Mouse (Mus musculus): ENCODE data around the gene Nap1l5. TPM values are rescaled to one million over a fixed set of nuclear protein-coding genes. Genes with fewer than 3 reads are reported as not detected.

The Nap1l5 gene
- polyA plus RNA-seq, 1 experiment from 2014 or later: 6.4 TPM

DNA sequence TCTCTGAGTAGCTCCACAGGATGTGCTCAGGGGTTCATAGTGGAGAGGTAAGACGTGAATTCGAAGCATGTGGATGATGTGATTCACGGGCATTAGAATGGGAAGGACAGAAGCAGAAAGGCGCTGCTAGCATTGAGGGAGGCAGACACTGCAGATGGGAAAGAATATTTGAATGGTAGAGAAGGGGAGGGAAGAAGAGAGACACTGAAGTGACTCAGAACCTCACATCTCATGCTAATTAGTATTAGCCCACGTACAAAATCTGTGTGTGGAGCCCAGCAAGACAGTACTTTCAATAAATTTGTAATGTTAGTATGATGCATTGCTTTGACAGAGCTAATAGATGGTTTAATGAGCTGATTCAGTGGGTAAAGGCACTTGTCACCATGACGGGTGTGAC is 13.9 kb upstream of the Nap1l5 start:
- Histone ChIP-seq H3K4me2 (ENCODE audit: low read depth, low read length) (no peak overlapping the region), H3K4me3 (ENCODE audit: low read depth, low read length) (no peak overlapping the region), H3K9ac (replicated peaks; ENCODE audit: low read length) (no peak overlapping the region), H3K36me3 (replicated peaks; ENCODE audit: control insufficient read depth, insufficient read depth, low read depth, low read length) (no peaks in the 10 kb centered on the region), H3K27me3 (ENCODE audit: control insufficient read depth, insufficient read depth, low read length) (no peaks in the 10 kb centered on the region), H3K9me3 (replicated peaks; ENCODE audit: control insufficient read depth, low read length) (no peaks in the 10 kb centered on the region), H3K27ac (replicated peaks; ENCODE audit: low read depth, low read length) (no peak overlapping the region), H3K4me1 (ENCODE audit: control insufficient read depth, insufficient read depth, low read length) (no peaks in the 10 kb centered on the region)
- DNase-seq (ENCODE audit: low spot score): no peak
- no peak for ATAC-seq (replicated peaks; ENCODE audit: insufficient number of reproducible peaks, low FRiP score, low TSS enrichment, low read depth)
- 82% methylated on average over 6 of the region's 6 CpGs for WGBS

DNA sequence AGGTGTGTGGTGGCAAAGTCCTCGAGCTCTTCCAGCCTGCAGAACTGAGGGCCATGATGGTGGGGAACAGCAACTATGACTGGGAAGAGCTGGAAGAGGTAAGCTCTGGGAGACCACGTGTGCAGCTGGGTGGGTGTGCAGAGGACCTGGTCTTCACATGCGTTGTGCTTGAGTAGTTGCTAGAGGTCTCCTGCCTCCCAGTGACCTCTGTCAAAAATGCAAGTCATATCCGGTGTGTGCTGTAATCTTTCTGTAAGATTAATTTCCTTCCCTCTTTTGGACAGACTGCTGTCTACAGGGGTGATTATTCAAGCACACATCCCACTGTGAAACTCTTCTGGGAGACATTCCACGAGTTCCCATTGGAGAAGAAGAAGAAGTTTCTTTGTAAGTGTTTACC is 9.6 kb upstream of the Nap1l5 start:
- DNase-seq (ENCODE audit: low spot score) (no peak), ATAC-seq (replicated peaks; ENCODE audit: insufficient number of reproducible peaks, low FRiP score, low TSS enrichment, low read depth) (no peak)
- H3K27ac ChIP-seq (replicated peaks; ENCODE audit: low read depth, low read length): no peak overlapping the region
- H3K4me1 ChIP-seq (ENCODE audit: control insufficient read depth, insufficient read depth, low read length): no peaks in the 10 kb centered on the region
- no peak overlapping the region for H3K9ac ChIP-seq (replicated peaks; ENCODE audit: low read length)
- 88% methylated on average over 5 of the region's 5 CpGs for WGBS
- H3K9me3 ChIP-seq (replicated peaks; ENCODE audit: control insufficient read depth, low read length): no peaks in the 10 kb centered on the region
- no peak overlapping the region for H3K4me2 ChIP-seq (ENCODE audit: low read depth, low read length)
- H3K4me3 ChIP-seq (ENCODE audit: low read depth, low read length): no peak overlapping the region
- no peaks in the 10 kb centered on the region for H3K27me3 ChIP-seq (ENCODE audit: control insufficient read depth, insufficient read depth, low read length)
- H3K36me3 ChIP-seq (replicated peaks; ENCODE audit: control insufficient read depth, insufficient read depth, low read depth, low read length): no peaks in the 10 kb centered on the region

DNA sequence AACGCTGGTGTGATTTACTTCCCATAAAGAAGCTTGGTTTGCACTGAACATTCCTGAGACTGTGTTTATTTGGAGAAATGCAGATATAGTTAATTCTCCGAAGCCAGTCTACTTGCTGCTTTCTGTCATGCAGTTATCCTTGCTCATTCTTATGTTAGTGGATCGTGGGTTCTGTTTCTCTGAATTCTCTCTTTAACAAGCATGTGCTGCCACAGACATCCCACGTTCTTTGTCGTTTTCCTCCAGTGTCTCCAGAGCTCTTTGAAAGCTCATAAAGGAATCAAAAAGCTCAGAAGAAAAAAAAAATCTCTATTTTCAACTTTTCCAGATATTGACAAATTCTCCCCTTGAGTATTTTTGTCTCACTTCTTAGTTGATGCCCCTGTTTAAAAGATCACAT is 7.1 kb upstream of the Nap1l5 start:
- no peak overlapping the region for H3K4me3 ChIP-seq (ENCODE audit: low read depth, low read length)
- no peak overlapping the region for H3K9ac ChIP-seq (replicated peaks; ENCODE audit: low read length)
- H3K4me1 ChIP-seq (ENCODE audit: control insufficient read depth, insufficient read depth, low read length): no peaks in the 10 kb centered on the region
- DNase-seq (ENCODE audit: low spot score): no peak
- ATAC-seq (replicated peaks; ENCODE audit: insufficient number of reproducible peaks, low FRiP score, low TSS enrichment, low read depth): no peak
- H3K27me3 ChIP-seq (ENCODE audit: control insufficient read depth, insufficient read depth, low read length): no peaks in the 10 kb centered on the region
- H3K4me2 ChIP-seq (ENCODE audit: low read depth, low read length): no peak overlapping the region
- H3K36me3 ChIP-seq (replicated peaks; ENCODE audit: control insufficient read depth, insufficient read depth, low read depth, low read length): no peaks in the 10 kb centered on the region
- H3K9me3 ChIP-seq (replicated peaks; ENCODE audit: control insufficient read depth, low read length): no peaks in the 10 kb centered on the region
- no peak overlapping the region for H3K27ac ChIP-seq (replicated peaks; ENCODE audit: low read depth, low read length)
- 85% methylated on average over 5 of the region's 5 CpGs for WGBS

DNA sequence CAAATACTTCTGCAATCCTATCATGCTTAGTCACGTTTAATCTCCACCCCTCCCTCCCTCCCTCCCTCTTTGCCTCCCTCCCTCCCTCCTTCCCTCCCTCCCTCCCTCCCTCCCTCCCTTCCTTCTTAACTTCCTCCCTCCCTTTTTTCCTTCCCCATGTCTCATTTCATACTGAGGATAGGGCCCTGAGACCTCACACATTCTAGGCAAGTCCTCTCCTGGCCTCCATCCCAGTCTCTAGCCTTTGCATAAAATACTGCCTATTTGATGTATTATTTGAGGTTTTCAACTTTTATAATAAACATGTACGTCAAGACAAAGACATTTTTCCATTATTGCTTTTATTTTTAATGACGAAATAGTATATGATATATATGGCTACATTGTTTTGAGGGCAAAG is 6.7 kb upstream of the Nap1l5 start:
- DNase-seq (ENCODE audit: low spot score) (no peak), ATAC-seq (replicated peaks; ENCODE audit: insufficient number of reproducible peaks, low FRiP score, low TSS enrichment, low read depth) (no peak)
- 76% methylated on average over 3 of the region's 3 CpGs for WGBS
- no peaks in the 10 kb centered on the region for H3K9me3 ChIP-seq (replicated peaks; ENCODE audit: control insufficient read depth, low read length)
- no peaks in the 10 kb centered on the region for H3K4me1 ChIP-seq (ENCODE audit: control insufficient read depth, insufficient read depth, low read length)
- no peak overlapping the region for H3K4me2 ChIP-seq (ENCODE audit: low read depth, low read length)
- H3K9ac ChIP-seq (replicated peaks; ENCODE audit: low read length): no peak overlapping the region
- H3K27ac ChIP-seq (replicated peaks; ENCODE audit: low read depth, low read length): no peak overlapping the region
- no peak overlapping the region for H3K4me3 ChIP-seq (ENCODE audit: low read depth, low read length)
- H3K36me3 ChIP-seq (replicated peaks; ENCODE audit: control insufficient read depth, insufficient read depth, low read depth, low read length): no peaks in the 10 kb centered on the region
- no peaks in the 10 kb centered on the region for H3K27me3 ChIP-seq (ENCODE audit: control insufficient read depth, insufficient read depth, low read length)

DNA sequence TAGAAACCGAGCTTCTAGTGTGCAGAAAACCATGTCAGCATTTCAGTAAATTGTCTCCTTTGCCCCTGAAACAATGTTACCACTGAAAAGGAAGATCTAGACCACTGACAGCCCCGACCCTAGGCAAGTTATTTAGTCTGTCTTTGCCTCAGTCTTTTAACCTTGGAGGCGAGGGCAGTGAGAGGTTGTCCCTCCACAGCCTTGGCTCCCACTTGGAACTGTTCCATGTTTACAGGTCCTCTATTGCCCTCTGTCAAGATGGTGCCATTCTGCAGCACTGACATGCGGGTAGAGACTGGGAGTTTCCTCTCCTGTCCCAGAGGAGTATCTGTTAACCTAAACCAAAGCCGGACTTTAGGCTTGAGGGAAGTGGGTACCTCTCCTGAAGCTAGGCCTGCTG is 6.0 kb upstream of the Nap1l5 start:
- Histone ChIP-seq H3K4me1 (ENCODE audit: control insufficient read depth, insufficient read depth, low read length) (no peaks in the 10 kb centered on the region), H3K4me3 (ENCODE audit: low read depth, low read length) (no peak overlapping the region), H3K9me3 (replicated peaks; ENCODE audit: control insufficient read depth, low read length) (no peaks in the 10 kb centered on the region), H3K9ac (replicated peaks; ENCODE audit: low read length) (no peak overlapping the region), H3K4me2 (ENCODE audit: low read depth, low read length) (no peak overlapping the region), H3K27ac (replicated peaks; ENCODE audit: low read depth, low read length) (no peak overlapping the region), H3K36me3 (replicated peaks; ENCODE audit: control insufficient read depth, insufficient read depth, low read depth, low read length) (no peaks in the 10 kb centered on the region), H3K27me3 (ENCODE audit: control insufficient read depth, insufficient read depth, low read length) (no peaks in the 10 kb centered on the region)
- ATAC-seq (replicated peaks; ENCODE audit: insufficient number of reproducible peaks, low FRiP score, low TSS enrichment, low read depth): no peak
- DNase-seq (ENCODE audit: low spot score): no peak
- 64% methylated on average over 5 of the region's 5 CpGs for WGBS

DNA sequence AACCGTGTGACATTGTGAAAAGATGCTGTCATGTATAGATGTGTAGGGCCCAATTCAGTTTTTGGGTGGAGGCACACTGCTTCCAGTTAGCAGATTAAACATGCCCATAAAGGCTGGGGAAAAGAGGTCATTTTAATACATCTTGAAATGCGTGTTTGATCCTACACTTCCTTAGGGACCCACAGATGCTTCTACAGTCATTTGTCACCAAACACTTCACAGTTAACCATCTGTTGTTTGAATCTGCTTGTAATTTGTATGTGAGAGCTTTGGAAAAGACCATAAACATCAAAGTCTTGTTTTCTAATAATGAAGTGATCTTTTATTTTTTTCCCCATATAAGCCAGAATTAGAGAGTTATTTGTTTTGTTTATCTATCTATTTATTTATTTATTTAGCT is 915 bp upstream of the Nap1l5 start:
- no peaks in the 10 kb centered on the region for H3K9me3 ChIP-seq (replicated peaks; ENCODE audit: control insufficient read depth, low read length)
- DNase-seq (ENCODE audit: low spot score): no peak
- no peak overlapping the region for H3K27ac ChIP-seq (replicated peaks; ENCODE audit: low read depth, low read length)
- H3K4me1 ChIP-seq (ENCODE audit: control insufficient read depth, insufficient read depth, low read length): no peaks in the 10 kb centered on the region
- WGBS: 84% methylated on average over 2 of the region's 2 CpGs
- H3K9ac ChIP-seq (replicated peaks; ENCODE audit: low read length): no peak overlapping the region
- H3K27me3 ChIP-seq (ENCODE audit: control insufficient read depth, insufficient read depth, low read length): no peaks in the 10 kb centered on the region
- no peak overlapping the region for H3K4me2 ChIP-seq (ENCODE audit: low read depth, low read length)
- H3K36me3 ChIP-seq (replicated peaks; ENCODE audit: control insufficient read depth, insufficient read depth, low read depth, low read length): no peaks in the 10 kb centered on the region
- no peak overlapping the region for H3K4me3 ChIP-seq (ENCODE audit: low read depth, low read length)
- ATAC-seq (replicated peaks; ENCODE audit: insufficient number of reproducible peaks, low FRiP score, low TSS enrichment, low read depth): no peak

DNA sequence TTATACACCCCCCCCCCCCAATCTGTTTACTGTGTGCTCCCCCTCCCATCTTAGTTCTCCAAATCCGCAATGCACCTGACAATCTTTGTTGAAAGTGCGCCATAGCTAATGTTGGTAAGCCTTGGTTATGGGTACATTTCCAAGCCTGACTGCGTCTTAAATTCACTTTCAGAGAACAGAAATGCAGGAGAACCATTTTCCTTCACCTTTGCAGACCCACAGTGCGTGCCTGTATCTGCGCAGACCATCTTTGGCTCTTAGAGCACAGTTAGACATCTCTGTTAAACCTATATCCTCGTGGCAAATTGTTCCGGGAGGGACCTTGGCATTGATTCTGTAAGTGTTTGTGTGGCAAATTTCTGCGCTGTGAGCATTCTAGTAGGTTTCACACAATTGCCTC is 460 bp upstream of the Nap1l5 start:
- H3K4me3 ChIP-seq (ENCODE audit: low read depth, low read length): no peak overlapping the region; the same call in 1 of the 2 replicates
- H3K27me3 ChIP-seq (ENCODE audit: control insufficient read depth, insufficient read depth, low read length): no peaks in the 10 kb centered on the region
- no peaks in the 10 kb centered on the region for H3K4me1 ChIP-seq (ENCODE audit: control insufficient read depth, insufficient read depth, low read length)
- H3K36me3 ChIP-seq (replicated peaks; ENCODE audit: control insufficient read depth, insufficient read depth, low read depth, low read length): no peaks in the 10 kb centered on the region
- WGBS: 78% methylated on average over 8 of the region's 8 CpGs
- H3K9ac ChIP-seq (replicated peaks; ENCODE audit: low read length): no peak overlapping the region
- DNase-seq (ENCODE audit: low spot score): no peak
- H3K27ac ChIP-seq (replicated peaks; ENCODE audit: low read depth, low read length): no peak overlapping the region
- H3K4me2 ChIP-seq (ENCODE audit: low read depth, low read length): peak overlapping the region; percentile 37
- H3K9me3 ChIP-seq (replicated peaks; ENCODE audit: control insufficient read depth, low read length): no peaks in the 10 kb centered on the region
- no peak for ATAC-seq (replicated peaks; ENCODE audit: insufficient number of reproducible peaks, low FRiP score, low TSS enrichment, low read depth)

DNA sequence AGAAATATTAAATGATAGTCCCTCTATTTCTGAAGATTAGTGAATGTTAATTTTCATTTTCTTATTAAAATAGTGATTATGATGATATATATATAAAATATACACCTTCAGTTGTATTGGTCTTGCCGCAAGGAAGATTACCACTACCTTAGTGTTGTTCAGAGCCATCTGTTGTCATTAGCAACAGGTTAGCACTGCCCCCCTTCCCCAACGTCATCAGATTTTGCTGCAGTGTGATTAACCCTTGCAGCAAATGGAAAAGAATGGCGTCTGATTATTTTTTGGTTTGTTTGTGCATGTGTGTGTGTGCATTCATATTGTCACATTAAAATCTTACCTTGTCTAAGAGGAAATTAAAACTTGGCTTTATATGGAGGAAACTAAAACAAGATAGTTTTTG is 2.3 kb downstream of the Nap1l5 start:
- H3K9me3 ChIP-seq (replicated peaks; ENCODE audit: control insufficient read depth, low read length): no peaks in the 10 kb centered on the region
- no peak overlapping the region for H3K4me3 ChIP-seq (ENCODE audit: low read depth, low read length)
- H3K36me3 ChIP-seq (replicated peaks; ENCODE audit: control insufficient read depth, insufficient read depth, low read depth, low read length): no peaks in the 10 kb centered on the region
- DNase-seq (ENCODE audit: low spot score) (peak; percentile 24), ATAC-seq (replicated peaks; ENCODE audit: insufficient number of reproducible peaks, low FRiP score, low TSS enrichment, low read depth) (no peak)
- H3K4me2 ChIP-seq (ENCODE audit: low read depth, low read length): no peak overlapping the region
- no peaks in the 10 kb centered on the region for H3K4me1 ChIP-seq (ENCODE audit: control insufficient read depth, insufficient read depth, low read length)
- 44% methylated on average over 3 of the region's 3 CpGs for WGBS
- H3K27ac ChIP-seq (replicated peaks; ENCODE audit: low read depth, low read length): no peak overlapping the region
- H3K27me3 ChIP-seq (ENCODE audit: control insufficient read depth, insufficient read depth, low read length): no peaks in the 10 kb centered on the region
- H3K9ac ChIP-seq (replicated peaks; ENCODE audit: low read length): no peak overlapping the region

Measured in embryonic facial prominence, embryonic 11.5 days (tissue).